Mouse (Mus musculus): ENCODE data around the gene Kif1b.
A peak's percentile ranks its signal among the peaks of the same experiment; 100 is the strongest.

Kif1b gene

DNA sequence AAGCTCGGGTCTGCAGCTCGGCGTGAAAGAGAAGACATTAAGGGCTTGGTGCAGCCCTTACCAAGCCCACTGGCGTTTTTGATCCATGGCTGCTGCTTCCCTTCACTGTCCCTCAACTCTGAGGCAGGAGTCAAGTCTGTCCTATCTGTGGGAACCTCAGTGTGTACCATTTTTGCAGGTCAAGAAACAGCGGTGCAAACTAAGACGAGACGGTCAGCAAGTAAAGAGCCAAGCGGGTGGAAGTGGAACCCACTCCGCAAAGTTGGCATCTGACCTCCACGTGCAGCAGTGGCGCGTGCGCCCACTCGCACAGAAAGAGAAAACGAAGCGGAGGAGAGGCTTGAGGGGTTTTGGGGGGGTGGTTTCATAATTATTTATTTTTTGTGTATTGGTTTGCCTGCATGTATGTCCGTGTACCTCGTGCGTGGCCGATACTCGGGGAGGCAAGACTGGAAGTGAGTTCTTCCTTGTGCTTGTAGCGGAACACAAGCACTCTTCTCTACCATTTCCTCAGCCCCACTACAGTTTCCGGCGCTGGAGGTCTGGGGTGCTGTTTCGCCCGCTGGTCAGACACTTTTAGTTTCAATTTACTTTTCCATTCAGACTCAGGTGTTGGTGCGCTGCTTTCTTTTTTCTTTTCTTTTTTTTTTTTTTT is 140.4 kb downstream of the Kif1b start:
- DNase-seq = no peak

DNA sequence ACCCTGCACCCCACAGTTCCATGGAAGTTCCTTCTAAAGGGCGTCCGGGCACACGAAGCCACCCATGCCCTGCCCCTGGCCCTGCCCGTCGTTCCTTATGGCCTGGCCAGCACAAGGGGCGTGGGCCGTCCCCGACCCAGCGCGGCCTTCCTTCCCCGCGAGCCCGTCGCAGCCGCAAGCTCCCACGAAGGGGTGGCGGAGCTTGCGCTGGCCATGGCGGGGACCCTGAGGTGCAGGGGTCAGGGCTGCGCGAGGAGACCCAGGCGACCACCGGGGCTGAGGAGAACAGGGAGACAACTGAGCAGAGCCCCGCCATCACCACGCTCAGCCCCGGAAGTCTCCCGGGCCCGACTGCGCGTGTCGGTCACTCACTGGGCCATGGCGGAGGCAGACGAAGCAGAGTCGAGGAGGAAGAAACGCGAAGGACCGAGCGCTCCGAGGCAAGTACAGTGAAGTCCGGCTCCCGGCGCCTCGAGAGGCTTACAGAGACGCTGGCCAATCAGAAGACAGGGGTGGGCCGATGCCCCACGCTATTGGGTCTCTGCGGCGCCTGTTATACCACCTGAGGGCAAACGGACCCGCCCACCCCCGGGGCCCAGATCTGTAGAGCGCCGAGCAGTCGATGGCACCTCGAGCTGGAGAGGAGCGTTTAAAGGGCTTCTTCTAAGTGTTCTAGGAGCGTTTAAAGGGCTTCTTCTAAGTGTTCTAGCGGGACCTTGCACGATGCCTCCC is 141.1 kb downstream of the Kif1b start, which contains the start of gene Pgd:
Pgd (minus strand) TSS at position 557 of the 732 bp plus-strand sequence.
- DNase-seq = peak; percentile 100

GRCm38 (mm10) chr4:149164150-149164549 is 143.3 kb downstream of the Kif1b start:
- no peak for DNase-seq

- no peak for DNase-seq
Measured at GRCm38 (mm10) chr4:149163196-149163595, 144.3 kb downstream of the Kif1b start.

DNA sequence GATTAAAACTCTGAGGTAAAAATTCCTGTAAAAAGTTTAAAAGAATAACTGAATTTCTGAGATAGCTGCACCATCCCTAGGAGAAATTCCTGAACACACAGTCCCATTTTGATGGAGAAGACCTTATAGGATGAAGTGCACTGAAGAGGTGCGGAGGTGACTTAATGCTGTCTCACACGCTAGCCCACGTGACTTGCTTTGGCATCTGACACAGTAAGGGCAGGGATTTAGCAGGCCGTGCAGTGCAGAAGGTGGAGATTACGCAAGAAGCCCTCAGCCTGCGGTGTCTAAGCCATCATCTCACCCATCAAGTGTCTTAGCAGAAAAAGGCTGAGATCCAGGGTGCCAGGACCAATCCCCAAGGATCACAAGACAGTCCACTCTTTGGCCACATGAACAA is 146.3 kb downstream of the Kif1b start:
- DNase-seq = no peak

DNA sequence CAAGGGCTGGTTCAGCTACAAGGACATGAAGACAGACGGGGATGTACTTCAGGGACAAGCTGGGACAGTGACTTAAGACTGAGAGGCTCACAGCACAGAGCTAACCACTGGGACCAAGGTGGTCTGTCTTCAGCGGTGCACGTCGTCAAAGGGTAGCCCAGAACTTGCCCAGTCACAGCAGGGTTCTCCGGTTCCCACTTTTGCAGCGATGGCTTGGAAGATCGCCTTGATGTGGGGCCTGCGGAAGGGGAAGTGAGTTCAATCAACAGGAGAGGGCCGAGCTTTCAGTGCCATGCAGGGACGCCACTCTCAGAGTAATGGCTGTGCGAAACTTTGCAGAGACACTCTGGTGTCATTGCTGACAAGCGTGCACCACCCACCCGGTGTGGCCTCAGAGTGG is 147.6 kb downstream of the Kif1b start:
- DNase-seq = peak; percentile 94

- no peak for DNase-seq
Measured at GRCm38 (mm10) chr4:149159203-149159602, 148.3 kb downstream of the Kif1b start.

- DNase-seq = no peak
Measured at GRCm38 (mm10) chr4:149157415-149157973, 150.0 kb downstream of the Kif1b start.

DNA sequence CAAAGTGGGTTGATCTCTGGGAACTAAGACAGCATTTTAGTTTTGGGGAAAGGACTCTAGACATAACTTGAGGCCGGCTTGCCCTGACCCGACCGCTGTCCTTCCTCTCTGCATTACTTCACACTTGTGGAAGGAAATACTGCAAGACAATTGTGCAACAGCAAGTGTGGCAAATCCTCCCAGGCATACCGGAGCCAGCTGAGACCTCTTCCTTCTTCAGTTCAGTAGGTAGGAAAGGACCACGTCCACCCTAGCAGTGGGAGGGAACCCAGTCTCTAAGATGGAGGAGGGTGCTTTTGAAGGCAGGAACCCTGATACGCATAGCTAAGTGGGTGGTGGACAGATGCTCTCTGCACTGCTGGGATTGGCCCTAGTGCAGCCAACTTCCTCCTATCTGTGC is 151.8 kb downstream of the Kif1b start:
- DNase-seq = peak; percentile 95

GRCm38 (mm10) chr4:149154859-149155258 is 152.6 kb downstream of the Kif1b start:
- DNase-seq = no peak

DNA sequence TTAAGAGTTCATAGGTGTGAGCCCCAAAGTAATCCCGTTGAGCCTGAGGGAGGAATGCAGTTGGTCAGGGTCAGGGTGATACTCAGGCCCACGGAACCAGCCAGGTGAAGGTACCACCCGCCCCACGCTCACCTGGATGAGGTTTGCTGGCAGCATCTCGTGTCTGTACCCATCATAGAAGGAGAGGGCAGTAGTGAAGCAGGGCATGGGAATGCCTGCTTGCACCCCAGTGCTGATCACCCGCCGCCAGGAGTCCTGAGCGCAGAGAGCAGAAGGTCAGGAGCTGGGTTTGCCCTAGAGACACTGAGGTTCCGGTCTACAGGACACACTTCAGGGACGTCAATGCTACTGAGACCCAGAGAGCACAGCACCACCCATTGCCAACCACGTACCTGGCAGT is 156.8 kb downstream of the Kif1b start:
- peak; percentile 90 for DNase-seq

DNA sequence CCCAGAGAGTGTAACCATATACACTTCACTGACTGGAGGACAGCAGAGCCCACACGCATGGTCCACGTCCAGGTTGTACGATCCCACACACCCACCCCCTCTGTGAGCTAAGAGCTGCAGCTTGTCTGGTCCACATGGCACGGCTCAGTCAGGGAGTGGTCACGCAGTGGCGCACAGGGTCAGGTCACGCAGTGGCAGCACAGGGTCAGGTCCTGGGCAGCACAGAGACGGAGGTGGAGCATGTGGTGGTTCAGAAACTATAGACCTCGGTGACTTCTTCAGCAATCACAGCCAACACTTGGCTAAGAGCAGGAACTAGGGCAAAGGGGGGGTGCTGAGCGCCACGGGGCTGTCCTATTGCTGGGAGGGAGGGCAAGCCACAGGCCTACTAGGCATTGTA is 157.2 kb downstream of the Kif1b start:
- DNase-seq = peak; percentile 90

DNA sequence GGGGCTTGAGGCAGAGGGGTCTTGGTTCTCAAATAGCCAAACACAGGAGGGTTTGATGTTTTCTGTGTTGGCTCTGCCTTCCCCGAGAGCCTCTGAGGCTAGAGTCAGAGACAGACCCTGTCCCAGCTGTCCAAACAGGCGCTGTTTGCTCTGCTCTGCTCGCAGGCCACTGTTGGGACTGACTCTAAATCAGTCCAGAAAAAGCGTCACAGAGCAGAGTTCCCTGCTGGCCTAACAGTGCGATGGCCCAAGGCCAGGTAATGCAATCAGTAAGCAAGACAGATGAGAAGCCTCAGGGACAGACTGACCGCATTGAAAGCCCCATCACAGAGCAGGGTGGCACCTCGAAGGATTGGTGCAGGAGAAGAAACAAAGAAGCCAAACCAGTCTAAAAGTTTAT is 157.9 kb downstream of the Kif1b start:
- DNase-seq = peak; percentile 94

GRCm38 (mm10) chr4:149149196-149149595 is 158.3 kb downstream of the Kif1b start:
- DNase-seq = peak; percentile 85

DNA sequence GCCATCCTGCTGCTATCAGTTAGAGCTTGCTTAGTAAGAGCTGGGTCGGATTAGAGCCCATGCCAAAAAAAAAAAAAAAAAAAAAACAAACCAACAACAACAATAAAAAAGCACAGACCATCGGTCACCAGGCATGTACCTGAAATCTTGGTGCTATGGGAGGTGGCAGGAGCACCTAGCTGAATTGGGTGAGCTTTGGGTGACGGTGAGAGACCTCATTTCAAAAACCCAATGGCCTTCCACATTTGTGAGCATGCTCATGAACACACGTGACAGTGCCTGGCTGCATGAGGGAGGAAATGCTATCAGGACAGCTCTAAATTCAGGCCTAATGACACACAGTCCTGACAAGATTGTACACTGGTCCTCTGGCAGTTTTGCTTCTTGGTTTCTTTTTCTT is 159.4 kb downstream of the Kif1b start:
- peak; percentile 80 for DNase-seq

GRCm38 (mm10) chr4:149147528-149147927 is 160.0 kb downstream of the Kif1b start:
- DNase-seq = peak; percentile 72

- DNase-seq = no peak
Measured at GRCm38 (mm10) chr4:149145151-149145550, 162.3 kb downstream of the Kif1b start.

GRCm38 (mm10) chr4:149144459-149144858 is 163.0 kb downstream of the Kif1b start:
- DNase-seq = peak; percentile 97

GRCm38 (mm10) chr4:149143594-149143993 is 163.9 kb downstream of the Kif1b start:
- DNase-seq = peak; percentile 85

DNA sequence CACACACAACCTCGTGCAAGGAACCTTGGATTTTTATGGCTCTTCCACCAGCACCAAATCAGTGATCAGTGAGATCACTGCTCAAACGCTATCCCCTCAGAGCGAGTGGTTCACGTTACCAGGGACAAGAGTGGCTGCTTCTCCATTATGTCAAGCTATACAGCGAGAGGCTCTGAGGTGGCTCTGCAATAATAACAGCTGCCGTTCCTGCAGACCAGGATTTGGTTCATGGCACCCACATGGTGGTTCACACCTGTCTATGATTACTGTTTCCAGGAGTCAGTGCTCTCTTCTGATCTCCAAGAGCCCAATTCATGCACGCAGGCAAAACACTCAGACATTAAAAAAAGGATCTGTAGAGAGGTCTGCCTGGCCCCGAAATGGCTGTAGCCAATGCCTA is 169.0 kb downstream of the Kif1b start:
- peak; percentile 79 for DNase-seq

- peak; percentile 98 for DNase-seq
Measured at GRCm38 (mm10) chr4:149136982-149137770, 170.3 kb downstream of the Kif1b start, which contains the start of gene Cenps. Gene Cenps, minus strand, starts transcription at chr4:149137629.

DNA sequence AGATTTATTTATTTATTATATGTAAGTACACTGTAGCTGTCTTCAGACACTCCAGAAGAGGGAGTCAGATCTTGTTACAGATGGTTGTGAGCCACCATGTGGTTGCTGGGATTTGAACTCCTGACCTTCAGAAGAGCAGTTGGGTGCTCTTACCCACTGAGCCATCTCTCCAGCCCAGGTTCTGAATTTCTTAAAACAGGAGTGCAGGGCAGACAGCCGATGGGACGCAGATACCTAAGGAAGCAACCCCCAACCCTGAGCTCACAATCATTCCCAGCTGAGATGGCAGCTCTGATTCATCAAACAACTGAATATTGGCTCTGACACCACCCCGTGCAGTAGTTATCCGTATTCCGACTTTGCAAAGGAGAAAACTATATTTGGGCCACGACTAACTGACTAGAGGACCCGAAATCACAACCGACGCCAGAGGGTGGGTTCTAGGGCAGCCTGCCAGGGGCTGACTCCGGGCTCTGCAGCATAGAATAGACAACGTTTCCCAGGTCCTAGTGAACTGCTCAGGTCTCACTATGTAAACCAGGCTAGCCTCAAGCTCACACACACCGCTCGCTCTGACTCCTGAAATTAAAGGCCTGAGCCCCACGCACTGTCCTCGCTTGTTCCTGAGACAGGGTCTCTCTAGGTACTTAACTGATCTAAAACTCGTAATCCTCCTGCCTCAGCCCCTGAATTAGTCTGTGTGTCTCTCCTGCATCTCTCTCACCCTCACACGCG is 171.2 kb downstream of the Kif1b start:
- peak; percentile 89 for DNase-seq

Data from heart, adult 11 months (tissue).